Mouse (Mus musculus) spleen, adult 12 weeks (tissue): Measurements from ENCODE around the gene Olfr365.

Experiments used
- DNase-seq: peaks from one replicate; pipeline ENCODE4 v3.0.0; 2022; ENCODE audit warnings: low spot score

The Olfr365 gene

GRCm38 (mm10) chr2:37187898-37188297 is at the start of gene Olfr365:
Gene Olfr365, plus strand, starts transcription at chr2:37188198.
- DNase-seq: no peak

- DNase-seq: no peak
Observed at GRCm38 (mm10) chr2:37139022-37139421, 49.0 kb upstream of the Olfr365 start, which contains the start of gene Olfr364-ps1. Gene Olfr364-ps1, plus strand, starts transcription at chr2:37139322.

- no peak for DNase-seq
Observed at GRCm38 (mm10) chr2:37211274-37211673, 23.3 kb downstream of the Olfr365 start, which contains the start of gene Olfr366. Gene Olfr366, plus strand, starts transcription at chr2:37211574.
